Comparison of ENCODE assay signal across 8 mouse cellular contexts in genomic region chr17:45434262-45434590, GRCm38 (mm10). TPM values are rescaled to one million over a fixed set of nuclear protein-coding genes. Genes with fewer than 3 reads are reported as not detected.
DNase-seq lines count a peak whose midpoint lies in the region; ATAC-seq and TF ChIP-seq lines count a peak whose summit lies in the region.

No protein-coding gene starts in this region.

- peak overlapping the region; percentile 81 for H3K9ac ChIP-seq in kidney, embryonic 15.5 days
- peak overlapping the region; percentile 87 for H3K9ac ChIP-seq in hindbrain, embryonic 14.5 days
- H3K9ac ChIP-seq in midbrain, embryonic 15.5 days = peak overlapping the region; percentile 77

- peaks cover 22% of the 10 kb centered on the region for H3K36me3 ChIP-seq in kidney, embryonic 15.5 days
- H3K36me3 ChIP-seq in hindbrain, embryonic 14.5 days (replicated peaks; ENCODE audit: control insufficient read depth, insufficient read depth) = peaks cover 9% of the 10 kb centered on the region; the same call in 1 of the 2 replicates
- H3K36me3 ChIP-seq in midbrain, embryonic 15.5 days (replicated peaks) = no peaks in the 10 kb centered on the region; the same call in 1 of the 2 replicates

- no peak for TF ChIP-seq CTCF in bone marrow macrophage, adult 2 months (IDR thresholded peaks at IDR 0.05; ENCODE audit: low read depth, low read length)

- no peaks in the 10 kb centered on the region for H3K9me3 ChIP-seq in kidney, embryonic 15.5 days (replicated peaks)
- H3K9me3 ChIP-seq in hindbrain, embryonic 14.5 days (ENCODE audit: control insufficient read depth, low read length) = no peaks in the 10 kb centered on the region
- H3K9me3 ChIP-seq in midbrain, embryonic 15.5 days = no peaks in the 10 kb centered on the region

- peak overlapping the region; percentile 72 for H3K4me2 ChIP-seq in kidney, embryonic 15.5 days
- H3K4me2 ChIP-seq in hindbrain, embryonic 14.5 days (replicated peaks) = peak overlapping the region; percentile 87
- H3K4me2 ChIP-seq in midbrain, embryonic 15.5 days = peak overlapping the region; percentile 87

- no peaks in the 10 kb centered on the region for H3K27me3 ChIP-seq in kidney, embryonic 15.5 days
- H3K27me3 ChIP-seq in hindbrain, embryonic 14.5 days (ENCODE audit: control insufficient read depth, insufficient read depth, low read length) = no peaks in the 10 kb centered on the region
- H3K27me3 ChIP-seq in midbrain, embryonic 15.5 days (replicated peaks) = no peaks in the 10 kb centered on the region

- no peak for DNase-seq in kidney, adult 11 months
- DNase-seq in hindbrain, embryonic 14.5 days (ENCODE audit: low spot score) = peak; percentile 42
- DNase-seq in layer of hippocampus, postnatal 25 days (ENCODE audit: extremely low spot score in 1 of 2, low spot score in 1 of 2) = no peak
- DNase-seq in embryo, embryonic 10 days (ENCODE audit: low spot score) = no peak
- DNase-seq in right cerebral cortex, postnatal 25 days = no peak

- no peak for TF ChIP-seq POLR2A in bone marrow macrophage, adult 2 months (IDR thresholded peaks at IDR 0.05; ENCODE audit: borderline replicate concordance, low read depth, low read length)

- ATAC-seq in kidney, embryonic 15.5 days (replicated peaks; ENCODE audit: low FRiP score) = no peak
- ATAC-seq in hindbrain, embryonic 14.5 days (ENCODE audit: low FRiP score) = no peak
- ATAC-seq in midbrain, embryonic 15.5 days (replicated peaks) = no peak

- H3K4me1 ChIP-seq in kidney, embryonic 15.5 days = peaks cover 19% of the 10 kb centered on the region
- peaks cover 12% of the 10 kb centered on the region for H3K4me1 ChIP-seq in bone marrow macrophage, adult 2 months (ENCODE audit: control insufficient read depth, insufficient read depth, low read length)
- peaks cover 25% of the 10 kb centered on the region for H3K4me1 ChIP-seq in hindbrain, embryonic 14.5 days (replicated peaks; ENCODE audit: control insufficient read depth, insufficient read depth, low read length)
- H3K4me1 ChIP-seq in midbrain, embryonic 15.5 days = peaks cover 26% of the 10 kb centered on the region

- H3K27ac ChIP-seq in kidney, embryonic 15.5 days = peak overlapping the region; percentile 98
- 0 out of 2 replicates have a peak overlapping the region, but pooled peaks have one; percentile 15 for H3K27ac ChIP-seq in bone marrow macrophage, adult 2 months (ENCODE audit: insufficient read depth, low read depth, low read length)
- peak overlapping the region; percentile 95 for H3K27ac ChIP-seq in hindbrain, embryonic 14.5 days
- peak overlapping the region; percentile 94 for H3K27ac ChIP-seq in midbrain, embryonic 15.5 days

- 3% methylated on average over 12 of the region's 12 CpGs for WGBS in kidney, embryonic 15.5 days
- 8% methylated on average over 12 of the region's 12 CpGs for WGBS in hindbrain, embryonic 14.5 days
- 8% methylated on average over 12 of the region's 12 CpGs for WGBS in midbrain, embryonic 15.5 days

- H3K4me3 ChIP-seq in kidney, embryonic 15.5 days (replicated peaks) = peak overlapping the region; percentile 75
- peak overlapping the region; percentile 91 for H3K4me3 ChIP-seq in bone marrow macrophage, adult 2 months (ENCODE audit: insufficient read depth, low read length)
- H3K4me3 ChIP-seq in hindbrain, embryonic 14.5 days (replicated peaks; ENCODE audit: low read length) = peak overlapping the region; percentile 91
- H3K4me3 ChIP-seq in midbrain, embryonic 15.5 days = peak overlapping the region; percentile 82

RNA-seq across cellular contexts. Expression of gene Cdc5l, which starts 0.7 kb away (rescaled TPM):
- 67.0 and 67.6 TPM in 2 replicates for polyA plus RNA-seq in kidney, embryonic 15.5 days (2015; fragmentation: Nextera tagmentation; extraction: Ambion mirVana)
- 54.0 and 55.4 TPM in 2 replicates for polyA plus RNA-seq in bone marrow macrophage, adult 2 months (2012; ENCODE audit: insufficient read depth, insufficient read length, missing spikeins)
- polyA plus RNA-seq in hindbrain, embryonic 14.5 days (2014; fragmentation: Nextera tagmentation; extraction: Ambion mirVana) = 64.7 and 67.0 TPM in 2 replicates
- 61.3 and 62.1 TPM in 2 replicates for polyA plus RNA-seq in midbrain, embryonic 15.5 days (2015; fragmentation: Nextera tagmentation; extraction: Ambion mirVana)
- total RNA-seq in layer of hippocampus, postnatal 25 days (2021) = 10 to 100 TPM; 53.4 to 57.4 TPM

RNA-seq across cellular contexts. Expression of gene Spats1, which starts 41.0 kb away (rescaled TPM):
- polyA plus RNA-seq in kidney, embryonic 15.5 days (2015; fragmentation: Nextera tagmentation; extraction: Ambion mirVana) = 0.29 and 0.48 TPM in 2 replicates
- polyA plus RNA-seq in bone marrow macrophage, adult 2 months (2012; ENCODE audit: insufficient read depth, insufficient read length, missing spikeins) = not detected in 2 replicates
- 1.5 and 2.2 TPM in 2 replicates for polyA plus RNA-seq in hindbrain, embryonic 14.5 days (2014; fragmentation: Nextera tagmentation; extraction: Ambion mirVana)
- 1.6 TPM in 2 replicates for polyA plus RNA-seq in midbrain, embryonic 15.5 days (2015; fragmentation: Nextera tagmentation; extraction: Ambion mirVana)
- total RNA-seq in layer of hippocampus, postnatal 25 days (2021) = 1 to 10 TPM; 4.3 to 5.5 TPM

Comparison
In these comparisons a context has a peak if more than half of its experiments do, and no peak if none do; other contexts are left out.
1. H3K27ac ChIP-seq: peak in every context shown above with its lines; median percentile 98 in kidney, embryonic 15.5 days; 95 in hindbrain, embryonic 14.5 days; 94 in midbrain, embryonic 15.5 days; 15 in bone marrow macrophage, adult 2 months.